Mouse (Mus musculus): ENCODE measurements around the gene Gucy2g. TPM values are rescaled to one million over a fixed set of nuclear protein-coding genes. Genes with fewer than 3 reads are reported as not detected.

Gene Gucy2g
- polyA plus RNA-seq, 1 experiment from 2014 or later: not detected

DNA sequence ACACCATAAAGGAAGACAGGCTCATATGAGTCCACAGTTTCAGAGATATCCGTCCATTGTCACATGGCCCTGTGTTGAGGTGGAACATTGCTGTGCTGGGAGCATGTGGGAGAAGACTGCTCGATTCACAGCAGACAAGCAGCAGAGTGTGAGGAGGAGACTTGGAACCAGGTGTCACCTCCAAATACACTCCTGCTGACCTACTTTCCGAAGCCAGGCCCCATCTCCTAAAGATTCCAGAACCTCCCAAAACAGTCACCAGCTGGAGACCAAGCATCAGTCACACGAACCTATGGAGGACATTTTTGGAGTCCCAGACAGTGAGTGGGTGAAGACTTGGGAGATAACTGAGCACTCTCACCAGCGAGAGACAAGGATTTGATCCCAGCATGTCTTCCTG is 4.5 kb downstream of the Gucy2g start:
- Histone ChIP-seq H3K9ac (ENCODE audit: low read length) (no peak overlapping the region), H3K4me2 (ENCODE audit: low read depth) (no peak overlapping the region), H3K27ac (ENCODE audit: low read depth, low read length) (no peak overlapping the region), H3K9me3 (ENCODE audit: control insufficient read depth, low read length) (no peaks in the 10 kb centered on the region), H3K36me3 (ENCODE audit: control insufficient read depth, insufficient read depth, low read length) (no peaks in the 10 kb centered on the region), H3K4me1 (ENCODE audit: control insufficient read depth, insufficient read depth, low read length) (no peaks in the 10 kb centered on the region), H3K27me3 (ENCODE audit: control insufficient read depth, insufficient read depth, low read length) (no peaks in the 10 kb centered on the region), H3K4me3 (ENCODE audit: low read depth, low read length) (no peak overlapping the region)
- no peak for DNase-seq (ENCODE audit: low spot score)
- ATAC-seq (ENCODE audit: insufficient read depth, low FRiP score, low TSS enrichment): no peak
- 85% methylated on average over 5 of the region's 5 CpGs for WGBS

DNA sequence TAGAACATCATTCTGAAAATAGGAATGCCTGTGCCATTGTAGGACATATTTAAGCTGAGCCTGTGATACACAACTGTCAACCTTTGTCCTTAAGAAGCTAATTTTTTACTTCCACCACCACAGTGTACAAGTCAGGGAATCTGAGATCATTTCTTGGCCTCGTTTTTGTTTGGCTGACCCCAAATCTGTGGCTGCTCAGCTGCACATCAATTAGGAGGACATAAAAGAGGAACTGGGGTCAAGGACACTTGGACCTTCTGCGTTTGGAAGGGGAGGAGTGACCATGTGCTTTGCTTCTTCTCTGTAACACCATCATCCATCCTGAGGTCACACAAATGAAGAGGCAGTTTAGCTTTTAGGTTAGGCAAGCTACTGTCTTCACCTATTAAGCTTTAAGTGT is 5.0 kb downstream of the Gucy2g start:
- 48% methylated on average over 2 of the region's 2 CpGs for WGBS
- DNase-seq (ENCODE audit: low spot score): no peak
- Histone ChIP-seq H3K27me3 (ENCODE audit: control insufficient read depth, insufficient read depth, low read length) (no peaks in the 10 kb centered on the region), H3K4me2 (ENCODE audit: low read depth) (no peak overlapping the region), H3K9ac (ENCODE audit: low read length) (no peak overlapping the region), H3K9me3 (ENCODE audit: control insufficient read depth, low read length) (no peaks in the 10 kb centered on the region), H3K36me3 (ENCODE audit: control insufficient read depth, insufficient read depth, low read length) (no peaks in the 10 kb centered on the region), H3K27ac (ENCODE audit: low read depth, low read length) (no peak overlapping the region), H3K4me3 (ENCODE audit: low read depth, low read length) (no peak overlapping the region), H3K4me1 (ENCODE audit: control insufficient read depth, insufficient read depth, low read length) (no peaks in the 10 kb centered on the region)
- ATAC-seq (ENCODE audit: insufficient read depth, low FRiP score, low TSS enrichment): no peak

- Histone ChIP-seq H3K27ac (ENCODE audit: low read depth, low read length) (no peak overlapping the region), H3K36me3 (ENCODE audit: control insufficient read depth, insufficient read depth, low read length) (no peaks in the 10 kb centered on the region), H3K9me3 (ENCODE audit: control insufficient read depth, low read length) (no peaks in the 10 kb centered on the region), H3K4me2 (ENCODE audit: low read depth) (no peak overlapping the region), H3K4me1 (ENCODE audit: control insufficient read depth, insufficient read depth, low read length) (no peaks in the 10 kb centered on the region), H3K4me3 (ENCODE audit: low read depth, low read length) (no peak overlapping the region), H3K9ac (ENCODE audit: low read length) (no peak overlapping the region), H3K27me3 (ENCODE audit: control insufficient read depth, insufficient read depth, low read length) (no peaks in the 10 kb centered on the region)
- ATAC-seq (ENCODE audit: insufficient read depth, low FRiP score, low TSS enrichment) (no peak), DNase-seq (ENCODE audit: low spot score) (no peak)
- 76% methylated on average over 8 of the region's 8 CpGs for WGBS
These were observed 8.9 kb downstream of the Gucy2g start for GRCm38 (mm10) chr19:55232136-55232535.

DNA sequence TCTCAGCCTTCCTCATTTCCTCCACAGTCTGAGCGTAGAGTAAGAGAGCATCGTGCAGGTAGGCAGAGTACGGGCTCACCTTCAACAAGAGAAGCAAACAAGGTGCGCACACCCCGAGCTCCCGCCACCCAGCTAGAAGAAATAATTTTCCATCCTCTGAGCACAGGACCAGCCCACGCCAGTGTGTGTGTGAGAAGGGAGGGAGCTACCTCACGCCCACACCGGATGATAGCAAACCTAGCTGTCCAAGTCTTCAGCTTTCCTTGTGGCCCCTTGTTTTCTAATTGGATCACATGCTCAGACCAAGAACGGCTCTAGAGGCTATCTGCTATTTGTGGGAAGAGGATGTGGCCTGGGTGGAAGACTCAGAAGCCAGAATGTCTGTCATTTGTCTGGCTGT is 10.0 kb downstream of the Gucy2g start:
- H3K4me1 ChIP-seq (ENCODE audit: control insufficient read depth, insufficient read depth, low read length): no peaks in the 10 kb centered on the region
- H3K4me2 ChIP-seq (ENCODE audit: low read depth): no peak overlapping the region
- no peak for ATAC-seq (ENCODE audit: insufficient read depth, low FRiP score, low TSS enrichment)
- 85% methylated on average over 10 of the region's 10 CpGs for WGBS
- no peaks in the 10 kb centered on the region for H3K36me3 ChIP-seq (ENCODE audit: control insufficient read depth, insufficient read depth, low read length)
- no peak overlapping the region for H3K9ac ChIP-seq (ENCODE audit: low read length)
- H3K9me3 ChIP-seq (ENCODE audit: control insufficient read depth, low read length): no peaks in the 10 kb centered on the region
- H3K4me3 ChIP-seq (ENCODE audit: low read depth, low read length): no peak overlapping the region
- H3K27me3 ChIP-seq (ENCODE audit: control insufficient read depth, insufficient read depth, low read length): no peaks in the 10 kb centered on the region
- DNase-seq (ENCODE audit: low spot score): no peak
- H3K27ac ChIP-seq (ENCODE audit: low read depth, low read length): no peak overlapping the region

DNA sequence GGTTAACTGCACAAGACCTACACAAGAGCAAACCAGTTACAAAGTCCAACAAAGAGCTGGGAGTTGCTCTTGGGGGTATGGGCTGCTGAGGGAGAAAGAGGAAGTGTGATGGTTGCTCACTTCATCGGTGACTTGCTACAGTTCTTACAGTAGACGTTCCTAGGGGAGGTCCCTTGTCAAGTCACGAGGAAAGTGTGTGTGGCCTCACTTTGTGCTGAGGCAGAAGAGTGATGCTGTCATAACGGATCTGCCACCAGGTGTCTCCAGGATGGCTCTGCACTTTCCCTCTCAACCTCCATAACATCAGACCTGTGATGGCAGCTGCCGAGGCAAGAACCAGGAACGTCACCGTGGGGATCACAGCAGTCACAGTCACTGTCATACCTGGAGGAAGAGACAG is 13.9 kb downstream of the Gucy2g start:
- H3K4me3 ChIP-seq (ENCODE audit: low read depth, low read length): no peak overlapping the region
- no peak for DNase-seq (ENCODE audit: low spot score)
- no peaks in the 10 kb centered on the region for H3K36me3 ChIP-seq (ENCODE audit: control insufficient read depth, insufficient read depth, low read length)
- H3K4me2 ChIP-seq (ENCODE audit: low read depth): no peak overlapping the region
- H3K27ac ChIP-seq (ENCODE audit: low read depth, low read length): no peak overlapping the region
- no peak for ATAC-seq (ENCODE audit: insufficient read depth, low FRiP score, low TSS enrichment)
- 93% methylated on average over 7 of the region's 7 CpGs for WGBS
- H3K4me1 ChIP-seq (ENCODE audit: control insufficient read depth, insufficient read depth, low read length): no peaks in the 10 kb centered on the region
- H3K9me3 ChIP-seq (ENCODE audit: control insufficient read depth, low read length): no peaks in the 10 kb centered on the region
- H3K9ac ChIP-seq (ENCODE audit: low read length): no peak overlapping the region
- H3K27me3 ChIP-seq (ENCODE audit: control insufficient read depth, insufficient read depth, low read length): no peaks in the 10 kb centered on the region

GRCm38 (mm10) chr19:55226621-55227020 is 14.4 kb downstream of the Gucy2g start:
- ATAC-seq (ENCODE audit: insufficient read depth, low FRiP score, low TSS enrichment): no peak
- H3K9ac ChIP-seq (ENCODE audit: low read length): no peak overlapping the region

DNA sequence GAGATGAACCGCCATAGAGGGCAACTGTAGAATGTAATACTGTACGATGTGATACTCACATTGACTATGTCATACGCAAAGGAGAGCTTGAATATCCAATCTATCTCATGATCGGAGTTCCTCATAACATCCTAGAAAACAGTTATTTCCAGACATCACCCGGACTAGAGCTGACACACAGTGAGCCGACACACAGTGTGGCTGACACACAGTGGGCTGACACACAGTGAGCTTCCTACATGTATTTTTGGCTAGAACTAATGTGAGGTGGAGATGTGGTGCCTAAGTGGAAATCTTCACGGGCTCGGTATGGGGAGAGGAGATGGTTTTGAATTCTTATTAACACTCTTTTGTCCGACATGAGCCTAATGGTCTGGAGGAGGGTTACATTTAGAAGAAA is 18.8 kb downstream of the Gucy2g start:
- Histone ChIP-seq H3K4me3 (ENCODE audit: low read depth, low read length) (no peak overlapping the region), H3K27me3 (ENCODE audit: control insufficient read depth, insufficient read depth, low read length) (no peaks in the 10 kb centered on the region), H3K4me1 (ENCODE audit: control insufficient read depth, insufficient read depth, low read length) (no peaks in the 10 kb centered on the region), H3K9me3 (ENCODE audit: control insufficient read depth, low read length) (no peaks in the 10 kb centered on the region), H3K27ac (ENCODE audit: low read depth, low read length) (no peak overlapping the region), H3K4me2 (ENCODE audit: low read depth) (no peak overlapping the region), H3K9ac (ENCODE audit: low read length) (no peak overlapping the region), H3K36me3 (ENCODE audit: control insufficient read depth, insufficient read depth, low read length) (no peaks in the 10 kb centered on the region)
- no peak for DNase-seq (ENCODE audit: low spot score)
- 93% methylated on average over 9 of the region's 9 CpGs for WGBS
- ATAC-seq (ENCODE audit: insufficient read depth, low FRiP score, low TSS enrichment): no peak

More at GRCm38 (mm10) chr19:55226621-55227020, 14.4 kb downstream of the Gucy2g start:
- H3K27ac ChIP-seq (ENCODE audit: low read depth, low read length): no peak overlapping the region
- no peak overlapping the region for H3K4me3 ChIP-seq (ENCODE audit: low read depth, low read length)
- DNase-seq (ENCODE audit: low spot score): no peak
- no peak overlapping the region for H3K4me2 ChIP-seq (ENCODE audit: low read depth)
- no peaks in the 10 kb centered on the region for H3K36me3 ChIP-seq (ENCODE audit: control insufficient read depth, insufficient read depth, low read length)
- WGBS: 69% methylated on average over 5 of the region's 5 CpGs
- no peaks in the 10 kb centered on the region for H3K27me3 ChIP-seq (ENCODE audit: control insufficient read depth, insufficient read depth, low read length)
- H3K4me1 ChIP-seq (ENCODE audit: control insufficient read depth, insufficient read depth, low read length): no peaks in the 10 kb centered on the region
- no peaks in the 10 kb centered on the region for H3K9me3 ChIP-seq (ENCODE audit: control insufficient read depth, low read length)

DNA sequence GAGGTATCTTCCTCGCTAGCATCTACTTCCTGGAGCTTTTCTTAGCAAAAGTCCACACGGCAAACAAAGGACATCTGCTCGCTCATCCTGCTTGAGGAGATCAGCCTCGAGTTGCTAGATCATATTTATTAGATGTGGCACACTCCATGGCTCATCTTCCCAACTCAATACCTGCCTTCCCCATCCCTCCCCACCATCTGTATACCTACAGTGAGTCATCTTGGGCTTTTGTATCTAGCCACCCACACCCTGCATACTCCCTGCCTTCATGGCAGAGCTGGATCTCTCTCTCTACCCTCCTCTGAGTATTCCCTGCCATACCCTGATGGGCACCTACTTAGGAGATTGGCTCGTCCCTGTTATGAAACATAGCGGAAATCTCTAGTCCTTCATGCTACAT is 19.8 kb downstream of the Gucy2g start:
- Histone ChIP-seq H3K4me2 (ENCODE audit: low read depth) (no peak overlapping the region), H3K27ac (ENCODE audit: low read depth, low read length) (no peak overlapping the region), H3K4me1 (ENCODE audit: control insufficient read depth, insufficient read depth, low read length) (no peaks in the 10 kb centered on the region), H3K9ac (ENCODE audit: low read length) (no peak overlapping the region), H3K27me3 (ENCODE audit: control insufficient read depth, insufficient read depth, low read length) (no peaks in the 10 kb centered on the region), H3K36me3 (ENCODE audit: control insufficient read depth, insufficient read depth, low read length) (no peaks in the 10 kb centered on the region), H3K9me3 (ENCODE audit: control insufficient read depth, low read length) (no peaks in the 10 kb centered on the region), H3K4me3 (ENCODE audit: low read depth, low read length) (no peak overlapping the region)
- DNase-seq (ENCODE audit: low spot score) (no peak), ATAC-seq (ENCODE audit: insufficient read depth, low FRiP score, low TSS enrichment) (no peak)
- 84% methylated on average over 6 of the region's 6 CpGs for WGBS

DNA sequence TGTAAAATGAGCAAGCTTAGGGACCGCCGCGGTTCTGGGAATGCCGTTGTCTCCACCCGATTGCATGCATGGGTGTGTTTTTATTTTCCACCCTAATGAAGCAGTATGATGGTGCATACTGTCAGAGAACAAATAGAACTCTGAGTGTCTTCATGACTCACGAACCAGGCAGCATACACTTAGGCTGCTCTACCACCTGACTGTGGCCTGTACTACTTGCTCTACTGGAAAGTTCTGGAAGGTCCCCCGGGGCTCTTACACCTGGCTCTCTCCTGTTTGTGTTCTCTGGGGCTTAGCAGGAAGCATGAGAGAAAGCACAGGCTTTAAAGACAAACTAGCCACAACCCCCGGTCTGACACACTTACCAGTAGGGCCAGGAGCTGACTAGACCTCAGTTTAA is 21.7 kb downstream of the Gucy2g start:
- H3K4me1 ChIP-seq (ENCODE audit: control insufficient read depth, insufficient read depth, low read length): no peaks in the 10 kb centered on the region
- WGBS: 84% methylated on average over 8 of the region's 8 CpGs
- no peaks in the 10 kb centered on the region for H3K9me3 ChIP-seq (ENCODE audit: control insufficient read depth, low read length)
- no peak for DNase-seq (ENCODE audit: low spot score)
- no peaks in the 10 kb centered on the region for H3K27me3 ChIP-seq (ENCODE audit: control insufficient read depth, insufficient read depth, low read length)
- H3K36me3 ChIP-seq (ENCODE audit: control insufficient read depth, insufficient read depth, low read length): no peaks in the 10 kb centered on the region
- H3K4me2 ChIP-seq (ENCODE audit: low read depth): no peak overlapping the region
- ATAC-seq (ENCODE audit: insufficient read depth, low FRiP score, low TSS enrichment): no peak
- H3K4me3 ChIP-seq (ENCODE audit: low read depth, low read length): no peak overlapping the region
- no peak overlapping the region for H3K27ac ChIP-seq (ENCODE audit: low read depth, low read length)
- H3K9ac ChIP-seq (ENCODE audit: low read length): no peak overlapping the region
